Mouse (Mus musculus): ENCODE measurements at regions not wholly inside any gene's neighbourhood (a gene's known extent, or its start where the extent isn't known, plus 50 kb on each side); places are given as distances from the start of the nearest gene placed in this dataset.
A peak's percentile ranks its signal among the peaks of the same experiment; 100 is the strongest.

DNA sequence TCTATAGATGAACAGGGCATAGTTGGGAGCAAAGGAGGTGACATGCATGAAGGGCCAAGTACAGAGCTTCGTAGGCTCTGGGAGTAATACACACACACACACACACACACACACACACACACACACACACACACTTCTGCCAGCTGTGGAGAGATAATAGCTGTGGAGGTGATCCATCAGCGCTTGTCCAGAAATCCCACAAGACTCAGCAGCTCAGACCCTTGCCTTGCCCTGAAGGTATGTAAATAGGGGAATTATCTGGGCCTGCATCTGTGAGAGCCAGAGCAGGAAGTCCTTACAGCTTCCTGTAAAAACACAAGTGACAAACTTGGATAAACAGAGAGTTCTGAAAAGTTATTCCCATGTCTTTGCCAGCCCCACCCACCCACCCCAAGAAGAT lies 173.6 kb downstream of the Maf start:
- H3K79me2 ChIP-seq (ENCODE audit: inconsistent target) = no peaks in the 10 kb centered on the region
- no peak overlapping the region for H3K4me3 ChIP-seq (ENCODE audit: inconsistent target)
- no peaks in the 10 kb centered on the region for H3K36me3 ChIP-seq (ENCODE audit: inconsistent target)
- 75% methylated on average over 1 of the region's 2 CpGs for WGBS (ENCODE audit: missing documents)
- no peak overlapping the region for H3K27ac ChIP-seq

DNA sequence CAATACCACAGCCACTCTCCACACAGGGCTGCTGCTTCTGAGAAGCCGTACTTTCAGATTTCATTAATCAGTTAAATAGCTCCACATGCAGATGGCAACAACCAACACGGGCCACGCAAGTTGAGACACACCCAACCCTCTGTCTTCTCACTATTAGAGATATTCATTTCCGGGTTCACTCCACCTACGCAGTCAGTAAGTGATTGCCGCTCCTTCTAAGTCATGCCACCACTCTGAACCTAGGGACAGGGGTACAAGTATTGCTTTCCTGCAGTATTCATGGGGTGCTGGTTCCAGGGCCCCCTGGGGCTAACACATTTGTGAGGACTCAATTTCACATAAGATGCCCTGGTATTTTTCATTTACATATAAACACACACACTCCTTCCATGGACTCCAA lies 176.3 kb downstream of the Maf start:
- Histone ChIP-seq H3K4me3 (ENCODE audit: inconsistent target) (no peak overlapping the region), H3K27ac (no peak overlapping the region), H3K36me3 (ENCODE audit: inconsistent target) (no peaks in the 10 kb centered on the region), H3K79me2 (ENCODE audit: inconsistent target) (no peaks in the 10 kb centered on the region)
- WGBS (ENCODE audit: missing documents) = 88% methylated on average over 6 of the region's 6 CpGs

DNA sequence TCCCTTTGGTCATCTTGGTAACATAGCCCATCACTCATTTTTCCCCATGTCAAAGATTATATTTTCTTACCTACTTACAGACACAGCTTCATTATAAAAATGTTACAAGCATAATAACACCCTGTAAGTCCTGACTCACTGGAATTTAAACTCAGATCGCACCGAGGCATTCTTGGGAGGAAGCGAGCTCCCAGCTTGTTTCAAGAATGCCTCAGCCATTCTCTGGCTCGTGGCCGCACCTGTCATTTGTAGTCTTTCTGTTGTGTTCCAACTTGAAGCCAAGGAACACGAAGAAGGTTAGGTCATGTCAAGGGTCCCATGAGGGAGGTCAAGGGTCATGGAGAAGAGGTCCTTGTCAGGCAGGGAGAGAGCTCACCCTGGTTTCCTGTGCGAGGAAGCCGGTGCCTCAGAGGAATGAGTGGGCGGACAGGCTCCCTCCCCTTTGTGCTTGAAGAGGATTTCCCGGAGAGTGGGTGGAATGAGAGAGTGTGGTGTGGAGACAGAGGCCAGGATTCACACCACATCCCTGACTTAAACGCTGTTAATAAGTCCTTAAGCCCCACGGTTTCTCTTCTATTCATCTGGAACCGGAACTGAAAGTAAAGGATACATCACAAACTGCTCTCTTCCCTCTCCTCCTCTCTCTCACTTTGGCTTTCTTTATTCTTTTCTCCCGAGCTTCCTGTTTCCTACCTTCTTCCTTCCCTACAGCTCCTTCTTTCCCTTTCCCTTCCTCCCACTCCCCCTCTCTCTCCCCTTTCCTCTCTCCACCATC lies 177.8 kb downstream of the Maf start:
- Histone ChIP-seq H3K4me3 (ENCODE audit: inconsistent target) (no peak overlapping the region), H3K27ac (no peak overlapping the region), H3K79me2 (ENCODE audit: inconsistent target) (no peaks in the 10 kb centered on the region), H3K36me3 (ENCODE audit: inconsistent target) (no peaks in the 10 kb centered on the region)
- 34% methylated on average over 14 of the region's 14 CpGs for WGBS (ENCODE audit: missing documents)

DNA sequence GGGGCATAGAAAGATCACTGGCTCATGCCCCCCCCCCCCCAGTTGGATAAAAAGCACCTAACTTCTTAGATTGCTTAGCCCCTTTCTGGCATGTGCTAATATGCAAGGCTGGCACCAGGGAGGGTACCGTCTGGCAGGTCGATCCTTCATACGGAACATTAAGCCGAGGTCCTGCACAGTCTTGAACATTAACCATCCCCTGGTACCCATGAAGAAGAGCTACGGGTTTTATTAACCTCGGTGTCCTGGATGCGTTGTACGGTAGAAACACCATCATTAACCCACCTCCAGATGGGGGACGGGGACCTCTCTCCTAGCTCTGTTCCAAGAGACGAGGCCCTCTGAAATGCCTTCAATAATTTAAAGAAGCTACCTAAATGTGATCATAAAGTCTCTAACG lies 178.7 kb downstream of the Maf start:
- Histone ChIP-seq H3K27ac (no peak overlapping the region), H3K4me3 (ENCODE audit: inconsistent target) (no peak overlapping the region), H3K79me2 (ENCODE audit: inconsistent target) (no peaks in the 10 kb centered on the region), H3K36me3 (ENCODE audit: inconsistent target) (no peaks in the 10 kb centered on the region)
- 93% methylated on average over 11 of the region's 11 CpGs for WGBS (ENCODE audit: missing documents)

DNA sequence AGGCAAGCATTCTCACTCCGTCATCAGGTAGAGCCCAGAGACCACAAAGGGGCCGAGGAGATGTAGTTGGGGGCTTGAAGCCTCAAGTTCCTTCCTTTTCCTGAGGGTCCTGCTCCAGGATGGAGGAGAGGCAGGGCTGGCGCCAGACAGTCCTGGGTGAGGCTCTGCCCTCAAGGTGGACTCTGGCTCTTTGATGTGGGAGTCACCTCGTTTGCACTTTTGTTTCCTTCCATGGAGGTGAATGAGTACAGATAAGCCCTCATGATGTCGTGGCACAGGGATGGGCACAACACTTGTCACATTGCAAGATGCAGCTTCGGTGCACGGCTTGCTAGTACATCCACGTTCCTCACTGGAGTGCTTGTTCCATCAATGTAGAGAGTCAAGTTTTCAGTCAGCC lies 182.4 kb downstream of the Maf start:
- 85% methylated on average over 8 of the region's 8 CpGs for WGBS (ENCODE audit: missing documents)
- H3K4me3 ChIP-seq (ENCODE audit: inconsistent target) = no peak overlapping the region
- H3K36me3 ChIP-seq (ENCODE audit: inconsistent target) = no peaks in the 10 kb centered on the region
- H3K27ac ChIP-seq = no peak overlapping the region
- H3K79me2 ChIP-seq (ENCODE audit: inconsistent target) = no peaks in the 10 kb centered on the region

DNA sequence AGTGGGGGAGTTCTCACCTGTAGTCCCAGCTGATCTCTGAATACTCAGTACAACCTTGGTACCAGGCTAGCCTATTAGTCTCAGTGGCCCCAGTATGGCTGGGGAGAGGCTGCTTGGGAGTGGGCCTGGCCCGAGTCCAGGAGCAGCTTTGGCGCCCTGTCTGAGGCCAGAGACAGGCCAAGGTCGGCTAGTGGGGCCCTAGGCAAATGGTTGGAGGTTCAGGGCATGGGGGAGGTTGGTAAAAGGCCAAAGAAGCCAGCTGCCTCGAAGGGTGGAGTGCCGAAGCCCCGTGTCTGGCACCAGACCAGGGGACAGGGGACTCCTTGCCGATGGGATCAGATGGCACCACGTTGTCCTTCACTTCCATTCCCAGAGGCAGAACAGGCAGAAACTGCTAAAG lies 182.9 kb downstream of the Maf start:
- no peaks in the 10 kb centered on the region for H3K79me2 ChIP-seq (ENCODE audit: inconsistent target)
- H3K27ac ChIP-seq = no peak overlapping the region
- H3K4me3 ChIP-seq (ENCODE audit: inconsistent target) = no peak overlapping the region
- WGBS (ENCODE audit: missing documents) = 81% methylated on average over 8 of the region's 8 CpGs
- no peaks in the 10 kb centered on the region for H3K36me3 ChIP-seq (ENCODE audit: inconsistent target)

DNA sequence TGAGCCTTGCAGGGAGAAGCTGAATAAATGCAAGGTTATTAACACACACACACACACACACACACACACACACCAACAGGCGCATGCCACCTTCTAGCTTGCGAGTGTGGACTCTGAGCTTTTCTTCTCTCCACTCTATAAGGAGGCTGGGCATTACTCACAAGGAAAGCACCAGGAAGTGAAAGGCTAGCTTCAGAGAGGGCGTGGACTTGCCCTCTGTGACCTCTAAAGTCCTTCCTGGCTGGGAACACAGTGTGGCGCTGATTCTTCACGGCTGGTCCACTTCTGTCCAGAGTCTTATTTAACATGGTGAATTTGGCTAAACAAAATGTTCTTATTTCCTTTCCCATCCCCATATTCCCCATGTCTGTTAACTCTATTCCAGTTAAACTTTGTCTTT lies 185.1 kb downstream of the Maf start:
- H3K36me3 ChIP-seq (ENCODE audit: inconsistent target) = no peaks in the 10 kb centered on the region
- 72% methylated on average over 5 of the region's 5 CpGs for WGBS (ENCODE audit: missing documents)
- no peaks in the 10 kb centered on the region for H3K79me2 ChIP-seq (ENCODE audit: inconsistent target)
- H3K4me3 ChIP-seq (ENCODE audit: inconsistent target) = no peak overlapping the region
- no peak overlapping the region for H3K27ac ChIP-seq

DNA sequence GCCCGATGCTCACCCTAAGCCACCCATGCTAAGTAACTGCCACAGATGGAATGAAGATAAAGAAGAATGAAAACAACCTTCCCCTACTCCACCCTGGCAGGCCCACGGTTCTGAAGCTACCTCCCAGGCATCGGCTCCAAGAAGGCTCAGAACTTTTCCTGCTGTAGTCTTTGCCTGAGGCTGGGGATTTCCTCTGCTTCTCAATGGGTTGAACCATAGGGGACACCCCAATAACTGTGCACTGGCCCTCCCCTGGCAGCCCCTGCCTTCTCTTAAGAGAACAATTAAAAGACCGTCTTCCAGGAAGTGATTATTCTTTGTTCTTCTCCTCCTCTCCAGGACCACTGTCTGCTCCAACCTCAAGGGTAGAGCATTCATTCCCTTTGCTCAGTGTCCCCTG lies 191.9 kb downstream of the Maf start:
- no peak overlapping the region for H3K4me3 ChIP-seq (ENCODE audit: inconsistent target)
- 76% methylated on average over 4 of the region's 4 CpGs for WGBS (ENCODE audit: missing documents)
- H3K36me3 ChIP-seq (ENCODE audit: inconsistent target) = no peaks in the 10 kb centered on the region
- H3K79me2 ChIP-seq (ENCODE audit: inconsistent target) = no peaks in the 10 kb centered on the region
- H3K27ac ChIP-seq = no peak overlapping the region

DNA sequence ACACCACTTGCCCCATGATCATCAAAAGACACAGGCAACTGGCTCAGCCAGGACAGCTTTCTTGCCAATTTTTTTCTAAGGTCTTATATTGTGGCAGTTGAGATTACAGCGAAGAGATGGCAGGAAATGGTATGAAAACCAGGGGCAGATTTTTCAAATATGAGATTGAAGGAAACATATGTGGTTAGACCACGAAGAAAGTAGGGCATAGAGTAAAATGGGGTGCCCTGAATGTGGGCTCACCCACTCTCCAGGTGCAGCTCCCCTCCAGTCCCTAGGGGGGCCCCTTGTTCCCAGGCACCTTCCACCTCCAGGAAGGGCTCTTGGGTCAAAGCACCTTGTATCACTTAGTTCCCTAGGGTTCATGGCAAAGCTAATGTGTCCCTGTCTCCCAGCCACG lies 193.1 kb downstream of the Maf start:
- H3K36me3 ChIP-seq (ENCODE audit: inconsistent target) = no peaks in the 10 kb centered on the region
- no peak overlapping the region for H3K4me3 ChIP-seq (ENCODE audit: inconsistent target)
- 25% methylated on average over 3 of the region's 3 CpGs for WGBS (ENCODE audit: missing documents)
- H3K79me2 ChIP-seq (ENCODE audit: inconsistent target) = no peaks in the 10 kb centered on the region
- H3K27ac ChIP-seq = no peak overlapping the region

DNA sequence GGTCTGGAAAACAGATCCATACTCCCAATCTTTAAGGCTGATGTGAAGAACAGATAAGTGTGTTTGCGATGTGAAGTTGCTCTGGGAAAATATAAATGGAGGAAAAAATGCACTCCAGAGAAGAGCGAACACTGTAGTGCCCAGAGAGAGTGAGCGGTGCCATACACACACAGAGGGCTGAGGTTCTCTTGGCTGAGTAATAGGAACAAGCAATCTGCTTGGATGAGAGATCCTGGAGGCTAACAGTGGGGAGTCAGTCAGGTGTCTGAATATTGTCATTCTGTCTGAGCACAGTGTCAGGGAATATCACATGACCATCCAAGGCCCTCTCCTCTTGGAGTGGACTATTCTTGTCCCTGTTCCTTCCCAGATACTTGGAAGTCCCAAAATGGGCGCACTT lies 200.4 kb downstream of the Maf start:
- 0 out of 2 replicates have a peak overlapping the region, but pooled peaks have one; percentile 21 for H3K27ac ChIP-seq
- H3K36me3 ChIP-seq (ENCODE audit: inconsistent target) = no peaks in the 10 kb centered on the region
- H3K79me2 ChIP-seq (ENCODE audit: inconsistent target) = no peaks in the 10 kb centered on the region
- 57% methylated on average over 4 of the region's 4 CpGs for WGBS (ENCODE audit: missing documents)
- H3K4me3 ChIP-seq (ENCODE audit: inconsistent target) = no peak overlapping the region

DNA sequence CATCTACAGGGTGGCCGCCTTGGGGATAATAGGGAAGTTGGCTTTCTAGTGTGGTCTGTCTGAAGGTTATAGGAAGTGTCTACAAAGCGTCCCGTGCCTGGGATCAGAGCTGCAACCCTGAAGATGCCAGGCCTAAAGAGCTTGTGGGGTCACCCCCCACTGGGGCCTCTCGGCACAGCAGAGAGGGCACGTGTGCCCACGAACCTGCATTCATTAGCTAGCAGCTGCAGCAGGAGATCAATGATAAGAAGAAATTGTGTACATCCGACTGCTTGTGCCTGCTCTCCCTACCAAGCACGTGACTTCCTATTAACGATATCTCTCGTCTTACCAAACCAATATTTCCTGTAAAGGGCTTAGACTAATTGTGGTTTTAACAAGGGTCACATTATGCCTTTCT lies 200.9 kb downstream of the Maf start:
- H3K36me3 ChIP-seq (ENCODE audit: inconsistent target) = no peaks in the 10 kb centered on the region
- no peaks in the 10 kb centered on the region for H3K79me2 ChIP-seq (ENCODE audit: inconsistent target)
- peak overlapping the region; percentile 21; the same call in 1 of the 2 replicates for H3K27ac ChIP-seq
- 5% methylated on average over 10 of the region's 10 CpGs for WGBS (ENCODE audit: missing documents)
- no peak overlapping the region for H3K4me3 ChIP-seq (ENCODE audit: inconsistent target)

DNA sequence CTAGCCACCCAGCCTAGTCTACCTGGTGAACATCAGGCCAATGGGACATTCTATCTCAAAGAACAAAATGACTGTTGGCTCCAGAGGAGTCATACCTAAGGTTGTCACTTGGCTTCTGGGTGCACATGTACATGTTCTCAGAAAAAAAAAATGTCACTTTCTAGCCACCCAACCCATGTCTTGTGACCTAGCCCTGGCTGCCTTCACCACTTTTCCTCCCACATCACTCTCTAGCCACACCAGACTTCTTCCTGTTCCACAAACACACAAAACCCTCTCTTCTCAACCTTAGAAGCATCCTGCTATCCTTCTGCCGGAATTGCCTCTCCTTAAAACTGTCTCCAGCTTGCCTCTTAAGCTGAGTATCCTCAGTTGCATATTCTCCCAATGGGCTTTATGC lies 211.6 kb downstream of the Maf start:
- Histone ChIP-seq H3K27ac (no peak overlapping the region), H3K79me2 (ENCODE audit: inconsistent target) (no peaks in the 10 kb centered on the region), H3K36me3 (ENCODE audit: inconsistent target) (no peaks in the 10 kb centered on the region), H3K4me3 (ENCODE audit: inconsistent target) (no peak overlapping the region)
- 76% methylated on average over 1 of the region's 1 CpGs for WGBS (ENCODE audit: missing documents)

DNA sequence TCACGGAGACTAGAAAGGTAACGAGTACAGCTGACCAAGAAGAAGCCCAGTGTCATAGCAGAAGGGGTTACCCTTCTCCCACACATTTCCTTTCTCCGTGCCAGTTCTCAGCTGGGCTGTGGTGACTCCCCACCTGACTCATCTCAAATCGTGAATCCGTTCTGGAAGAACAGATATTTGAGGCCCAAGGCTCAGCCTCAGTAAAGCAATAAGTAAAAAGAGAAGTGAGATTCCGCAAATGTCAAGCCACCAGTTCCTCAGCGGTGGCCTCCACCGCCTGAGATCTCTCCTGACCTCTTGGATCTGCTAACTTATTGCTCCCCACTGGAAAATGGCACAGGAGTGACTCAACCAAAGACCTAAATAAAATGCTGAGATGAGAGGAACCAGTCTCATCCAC lies 213.2 kb downstream of the Maf start:
- no peaks in the 10 kb centered on the region for H3K79me2 ChIP-seq (ENCODE audit: inconsistent target)
- H3K36me3 ChIP-seq (ENCODE audit: inconsistent target) = no peaks in the 10 kb centered on the region
- 25% methylated on average over 8 of the region's 8 CpGs for WGBS (ENCODE audit: missing documents)
- H3K27ac ChIP-seq = peak overlapping the region; percentile 45
- no peak overlapping the region for H3K4me3 ChIP-seq (ENCODE audit: inconsistent target)

DNA sequence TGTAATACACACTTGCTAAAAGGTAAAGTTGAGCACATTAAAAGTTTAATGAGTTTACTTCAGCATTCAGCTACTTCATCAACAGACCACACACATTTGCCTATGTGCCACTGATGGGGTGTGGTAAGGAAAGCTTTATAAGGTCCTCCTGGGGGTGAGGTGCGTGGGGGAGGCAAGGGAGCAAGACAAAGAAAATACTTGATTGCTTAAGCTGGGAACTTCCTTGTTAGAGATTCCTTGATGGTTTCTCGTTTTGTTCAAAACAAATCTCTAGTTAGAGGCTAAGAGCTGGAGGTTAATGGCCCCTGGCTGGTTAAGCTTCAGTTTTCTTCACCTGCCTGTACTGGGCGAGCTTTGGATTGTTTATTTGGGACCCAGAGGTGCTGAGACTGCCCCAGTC lies 220.7 kb downstream of the Maf start:
- peak overlapping the region; percentile 12; the same call in 1 of the 2 replicates for H3K27ac ChIP-seq
- WGBS (ENCODE audit: missing documents) = 35% methylated on average over 3 of the region's 3 CpGs
- H3K36me3 ChIP-seq (ENCODE audit: inconsistent target) = no peaks in the 10 kb centered on the region
- no peak overlapping the region for H3K4me3 ChIP-seq (ENCODE audit: inconsistent target)
- no peaks in the 10 kb centered on the region for H3K79me2 ChIP-seq (ENCODE audit: inconsistent target)

DNA sequence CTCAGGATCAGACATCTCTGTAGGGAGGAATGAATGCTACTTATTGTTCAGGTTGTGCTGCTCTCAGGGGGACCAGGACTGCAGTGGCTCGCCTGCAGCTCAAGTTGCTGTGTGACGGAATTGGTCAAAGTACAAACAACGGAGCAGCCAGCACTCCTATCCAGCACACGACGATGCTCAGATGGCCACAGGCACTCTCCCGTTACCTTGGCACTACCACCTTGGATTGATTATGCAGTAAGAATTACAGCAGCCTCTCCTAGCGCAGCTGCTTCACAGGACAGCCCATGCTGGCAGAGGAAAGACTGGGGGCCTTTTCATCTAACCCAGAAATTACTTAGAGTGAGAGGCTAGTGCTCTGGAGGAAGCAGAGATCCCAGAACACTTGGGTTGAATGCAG lies 226.5 kb downstream of the Maf start:
- Histone ChIP-seq H3K4me3 (ENCODE audit: inconsistent target) (no peak overlapping the region), H3K27ac (no peak overlapping the region), H3K79me2 (ENCODE audit: inconsistent target) (no peaks in the 10 kb centered on the region), H3K36me3 (ENCODE audit: inconsistent target) (no peaks in the 10 kb centered on the region)
- 91% methylated on average over 7 of the region's 7 CpGs for WGBS (ENCODE audit: missing documents)
